In genomic region chr2:103746761-103747160, GRCm38 (mm10) we compare ENCODE assay signal across 17 mouse cellular contexts. TPM values are rescaled to one million over a fixed set of nuclear protein-coding genes. Genes with fewer than 3 reads are reported as not detected.
DNase-seq lines count a peak whose midpoint lies in the region; ATAC-seq and TF ChIP-seq lines count a peak whose summit lies in the region.
"Had no signal": no experiment of that assay in that cellular context is flagged by ENCODE, and none has a peak within 500 bp of the region (broad histone marks: within the 10 kb centered on the region; RNA-seq: fewer than 3 reads in every experiment).

No protein-coding gene starts in this region.

- H3K4me2 ChIP-seq in intestine, embryonic 15.5 days (replicated peaks), result no peak overlapping the region
- H3K4me2 ChIP-seq in intestine, postnatal 0 days (replicated peaks; ENCODE audit: low read depth), result no peak overlapping the region
- H3K4me2 ChIP-seq in liver, embryonic 13.5 days, result no peak overlapping the region
- H3K4me2 ChIP-seq: embryonic facial prominence, embryonic 12.5 days; heart, embryonic 12.5 days had no signal

- DNase-seq in G1E (ENCODE audit: low spot score), result no peak
- no peak for DNase-seq in liver, embryonic 13.5 days
- DNase-seq in right cerebral cortex, postnatal 14 days, result no peak
- no peak for DNase-seq in gastrocnemius, adult 8-10 months (ENCODE audit: low spot score in 2 of 2)
- DNase-seq: adrenal gland, adult 8-10 months; cerebellum, adult 11-12 months; cerebellum, adult 9-10 months; cerebellum, postnatal 25 days; gastrocnemius, postnatal 14 days had no signal

- TF ChIP-seq CTCF in intestine, postnatal 0 days (IDR thresholded peaks at IDR 0.05; ENCODE audit: low read depth), result no peak
- TF ChIP-seq CTCF in G1E (IDR thresholded peaks at IDR 0.05; ENCODE audit: low read depth, low read length), result no peak

- no peak overlapping the region for H3K9ac ChIP-seq in intestine, embryonic 15.5 days
- H3K9ac ChIP-seq in intestine, postnatal 0 days (ENCODE audit: low read depth, low read length), result no peak overlapping the region
- no peak overlapping the region for H3K9ac ChIP-seq in liver, embryonic 13.5 days
- H3K9ac ChIP-seq: embryonic facial prominence, embryonic 12.5 days; heart, embryonic 12.5 days had no signal

- H3K9me3 ChIP-seq in intestine, embryonic 15.5 days, result no peaks in the 10 kb centered on the region
- H3K9me3 ChIP-seq in intestine, postnatal 0 days (ENCODE audit: control insufficient read depth), result no peaks in the 10 kb centered on the region
- H3K9me3 ChIP-seq in G1E (replicated peaks), result no peaks in the 10 kb centered on the region
- H3K9me3 ChIP-seq in liver, embryonic 13.5 days (replicated peaks), result no peaks in the 10 kb centered on the region
- H3K9me3 ChIP-seq: embryonic facial prominence, embryonic 12.5 days; heart, embryonic 12.5 days; hindbrain, embryonic 10.5 days had no signal

- peaks cover 23% of the 10 kb centered on the region for H3K36me3 ChIP-seq in intestine, embryonic 15.5 days
- H3K36me3 ChIP-seq in intestine, postnatal 0 days (ENCODE audit: control insufficient read depth, insufficient read depth), result peaks cover 51% of the 10 kb centered on the region
- peaks cover 99% of the 10 kb centered on the region for H3K36me3 ChIP-seq in G1E (replicated peaks)
- peaks cover 94% of the 10 kb centered on the region for H3K36me3 ChIP-seq in liver, embryonic 13.5 days

- ATAC-seq in intestine, embryonic 15.5 days, result no peak
- no peak for ATAC-seq in intestine, postnatal 0 days
- peak; percentile 81 for ATAC-seq in G1E (ENCODE audit: extremely low read depth, insufficient number of reproducible peaks, low FRiP score, poor library complexity, severe bottlenecking)
- ATAC-seq in liver, embryonic 13.5 days (ENCODE audit: low read depth), result peak; percentile 65; the same call in 1 of the 2 replicates
- ATAC-seq in megakaryocyte progenitor cell, adult 5-6 weeks (replicated peaks; ENCODE audit: poor library complexity), result peak; percentile 27; the same call in 1 of the 2 replicates
- ATAC-seq: forebrain, embryonic 16.5 days; hindbrain, embryonic 16.5 days had no signal

- H3K27me3 ChIP-seq in intestine, embryonic 15.5 days (replicated peaks), result no peaks in the 10 kb centered on the region
- no peaks in the 10 kb centered on the region for H3K27me3 ChIP-seq in intestine, postnatal 0 days (replicated peaks; ENCODE audit: control insufficient read depth, insufficient read depth, low read length)
- H3K27me3 ChIP-seq in G1E (ENCODE audit: insufficient read depth, low read length), result no peaks in the 10 kb centered on the region
- H3K27me3 ChIP-seq in liver, embryonic 13.5 days, result no peaks in the 10 kb centered on the region
- H3K27me3 ChIP-seq: embryonic facial prominence, embryonic 12.5 days; heart, embryonic 12.5 days had no signal

- H3K4me1 ChIP-seq in intestine, embryonic 15.5 days (replicated peaks), result no peaks in the 10 kb centered on the region
- no peaks in the 10 kb centered on the region for H3K4me1 ChIP-seq in intestine, postnatal 0 days (replicated peaks; ENCODE audit: control insufficient read depth, insufficient read depth, low read length)
- peaks cover 13% of the 10 kb centered on the region; the same call in 1 of the 2 replicates for H3K4me1 ChIP-seq in G1E (ENCODE audit: insufficient read depth, low read depth, low read length)
- H3K4me1 ChIP-seq in liver, embryonic 13.5 days (replicated peaks), result peaks cover 8% of the 10 kb centered on the region
- H3K4me1 ChIP-seq: embryonic facial prominence, embryonic 12.5 days; heart, embryonic 12.5 days; hindbrain, embryonic 10.5 days had no signal

- H3K4me3 ChIP-seq in intestine, embryonic 15.5 days (replicated peaks), result no peak overlapping the region
- no peak overlapping the region for H3K4me3 ChIP-seq in intestine, postnatal 0 days (ENCODE audit: low read depth, low read length)
- H3K4me3 ChIP-seq in G1E (ENCODE audit: low read depth, low read length), result no peak overlapping the region
- no peak overlapping the region for H3K4me3 ChIP-seq in liver, embryonic 13.5 days (replicated peaks)
- H3K4me3 ChIP-seq: embryonic facial prominence, embryonic 12.5 days; heart, embryonic 12.5 days; hindbrain, embryonic 10.5 days had no signal

- 0 out of 2 replicates have a peak overlapping the region, but pooled peaks have one; percentile 6 for H3K27ac ChIP-seq in intestine, embryonic 15.5 days
- no peak overlapping the region for H3K27ac ChIP-seq in intestine, postnatal 0 days (ENCODE audit: low read depth, low read length)
- H3K27ac ChIP-seq in liver, embryonic 13.5 days, result no peak overlapping the region; the same call in 1 of the 2 replicates
- H3K27ac ChIP-seq: embryonic facial prominence, embryonic 12.5 days; hindbrain, embryonic 10.5 days had no signal

- 75% methylated on average over 2 of the region's 2 CpGs for WGBS in intestine, embryonic 15.5 days
- 59% methylated on average over 2 of the region's 2 CpGs for WGBS in intestine, postnatal 0 days
- 60% methylated on average over 2 of the region's 2 CpGs for WGBS in liver, embryonic 13.5 days (ENCODE audit: insufficient replicate concordance)

RNA-seq across cellular contexts. Expression of gene Nat10, which starts 14.3 kb away (rescaled TPM):
- 32.7 and 33.2 TPM in 2 replicates for polyA plus RNA-seq in intestine, embryonic 15.5 days (2015; fragmentation: Nextera tagmentation; extraction: Ambion mirVana)
- 8.8 and 9.3 TPM in 2 replicates for polyA plus RNA-seq in intestine, postnatal 0 days (2015; fragmentation: Nextera tagmentation; extraction: Ambion mirVana)
- total RNA-seq in G1E (2014; fragmentation: Nextera tagmentation), result 68.1 and 97.4 TPM in 2 replicates
- 68.0 and 72.4 TPM in 2 replicates for total RNA-seq in G1E (2017)
- 21.8 and 29.8 TPM in 2 replicates for polyA plus RNA-seq in G1E (2012)
- 20.7 and 24.2 TPM in 2 replicates for polyA plus RNA-seq in liver, embryonic 13.5 days (2015; fragmentation: Nextera tagmentation; extraction: Ambion mirVana)
- total RNA-seq in megakaryocyte progenitor cell, adult 5-6 weeks (2015), result 43.0 and 45.1 TPM in 2 replicates
- total RNA-seq in megakaryocyte progenitor cell, adult 5-6 weeks (2017), result 63.1 and 66.3 TPM in 2 replicates
- 10 to 100 TPM; 13.7 to 16.7 (median 14.6) TPM for total RNA-seq in gastrocnemius, adult 8-10 months (2022)

RNA-seq across cellular contexts. Expression of gene Caprin1, which starts 50.7 kb away (rescaled TPM):
- polyA plus RNA-seq in intestine, embryonic 15.5 days (2015; fragmentation: Nextera tagmentation; extraction: Ambion mirVana), result 246 and 291 TPM in 2 replicates
- 91.4 and 103 TPM in 2 replicates for polyA plus RNA-seq in intestine, postnatal 0 days (2015; fragmentation: Nextera tagmentation; extraction: Ambion mirVana)
- total RNA-seq in G1E (2014; fragmentation: Nextera tagmentation) (570 and 643 TPM in 2 replicates), G1E (2017) (460 and 513 TPM in 2 replicates)
- polyA plus RNA-seq in G1E (2012), result 203 and 210 TPM in 2 replicates
- polyA plus RNA-seq in liver, embryonic 13.5 days (2015; fragmentation: Nextera tagmentation; extraction: Ambion mirVana), result 134 and 178 TPM in 2 replicates
- total RNA-seq in megakaryocyte progenitor cell, adult 5-6 weeks (2015), result 402 and 462 TPM in 2 replicates
- 443 and 535 TPM in 2 replicates for total RNA-seq in megakaryocyte progenitor cell, adult 5-6 weeks (2017)
- total RNA-seq in gastrocnemius, adult 8-10 months (2022), result 10 to 100 TPM; 75.5 to 94.5 (median 78.7) TPM

Comparison
In these comparisons a context has a peak if more than half of its experiments do, and no peak if none do; other contexts are left out.
1. ATAC-seq: peak in G1E (single experiment), liver, embryonic 13.5 days (single experiment) and megakaryocyte progenitor cell, adult 5-6 weeks (single experiment); none in intestine, embryonic 15.5 days (single experiment) and intestine, postnatal 0 days (single experiment).